Mouse (Mus musculus) lung, postnatal 0 days (tissue): Measurements from ENCODE around the gene Fam25c. TPM values are rescaled to one million over a fixed set of nuclear protein-coding genes. Genes with fewer than 3 reads are reported as not detected.

Experiments used
- ATAC-seq: fragments of 200-750 bp; cut with Nextera tagmentation; 2 replicates; pipeline ENCODE4 v1.8.0; 2017; ENCODE audit warnings: moderate library complexity
- DNase-seq: peaks from one replicate; pipeline ENCODE4 v3.0.0-alpha.2; 2016; ENCODE audit warnings: low spot score
- H3K27ac ChIP-seq: fragments of 300-500 bp; sonication (generic); 2 replicates; pipeline ENCODE4 v1.5.1; 2014; ENCODE audit warnings: antibody characterized with exemption, mild to moderate bottlenecking, low read length, mixed read lengths
- H3K27me3 ChIP-seq: fragments of 300-500 bp; sonication (generic); replicated peaks from 2 replicates; pipeline ENCODE4 v1.6.1; 2014; ENCODE audit warnings: low read length, mixed read lengths; ENCODE audit not compliant: insufficient read depth
- H3K36me3 ChIP-seq: fragments of 300-500 bp; sonication (generic); 2 replicates; pipeline ENCODE4 v1.6.1; 2014; ENCODE audit warnings: low read length, mixed read lengths; ENCODE audit not compliant: insufficient read depth
- H3K4me1 ChIP-seq: fragments of 300-500 bp; sonication (generic); 2 replicates; pipeline ENCODE4 v1.6.1; 2014; ENCODE audit warnings: antibody characterized with exemption, low read depth, low read length, mixed read lengths; ENCODE audit not compliant: insufficient read depth
- H3K4me2 ChIP-seq: fragments of 300-500 bp; sonication (generic); replicated peaks from 2 replicates; pipeline ENCODE4 v1.6.1; 2014; ENCODE audit warnings: low read depth, mild to moderate bottlenecking, low read length, moderate library complexity, mixed read lengths
- H3K4me3 ChIP-seq: fragments of 300-500 bp; sonication (generic); 2 replicates; pipeline ENCODE4 v1.5.1; 2014; ENCODE audit warnings: low read depth, low read length
- H3K9ac ChIP-seq: fragments of 300-500 bp; sonication (generic); replicated peaks from 2 replicates; pipeline ENCODE4 v1.6.1; 2014; ENCODE audit warnings: low read depth, mild to moderate bottlenecking
- H3K9me3 ChIP-seq: fragments of 300-500 bp; sonication (generic); 2 replicates; pipeline ENCODE4 v1.6.1; 2016; ENCODE audit warnings: low read length, mixed read lengths
- CTCF ChIP-seq: IDR thresholded peaks from 2 replicates; pipeline ENCODE4 v1.5.1; 2016; ENCODE audit warnings: antibody characterized with exemption, mild to moderate bottlenecking
- EP300 ChIP-seq: IDR thresholded peaks from 2 replicates; pipeline ENCODE4 v1.6.1; 2016; ENCODE audit warnings: antibody characterized with exemption, mild to moderate bottlenecking, control low read depth
- WGBS: fragments of 180-500 bp; shearing (Covaris S2); extraction: QIAGEN DNeasy Blood & Tissue Kit; methylation state at CpG from one replicate; pipeline ENCODE4 v1.1.7; 2014; 5-methylcytosine and 5-hydroxymethylcytosine counted together
- polyA plus RNA-seq: library from polyadenylated mRNA; unstranded; fragments of >200 nt; fragmentation: Nextera tagmentation; extraction: Ambion mirVana; gene quantifications from 2 replicates; pipeline ENCODE4 v1.2.1, GENCODE M21; 2015

Gene Fam25c
- polyA plus RNA-seq, 1 experiment from 2014 or later = 0.45 TPM

DNA sequence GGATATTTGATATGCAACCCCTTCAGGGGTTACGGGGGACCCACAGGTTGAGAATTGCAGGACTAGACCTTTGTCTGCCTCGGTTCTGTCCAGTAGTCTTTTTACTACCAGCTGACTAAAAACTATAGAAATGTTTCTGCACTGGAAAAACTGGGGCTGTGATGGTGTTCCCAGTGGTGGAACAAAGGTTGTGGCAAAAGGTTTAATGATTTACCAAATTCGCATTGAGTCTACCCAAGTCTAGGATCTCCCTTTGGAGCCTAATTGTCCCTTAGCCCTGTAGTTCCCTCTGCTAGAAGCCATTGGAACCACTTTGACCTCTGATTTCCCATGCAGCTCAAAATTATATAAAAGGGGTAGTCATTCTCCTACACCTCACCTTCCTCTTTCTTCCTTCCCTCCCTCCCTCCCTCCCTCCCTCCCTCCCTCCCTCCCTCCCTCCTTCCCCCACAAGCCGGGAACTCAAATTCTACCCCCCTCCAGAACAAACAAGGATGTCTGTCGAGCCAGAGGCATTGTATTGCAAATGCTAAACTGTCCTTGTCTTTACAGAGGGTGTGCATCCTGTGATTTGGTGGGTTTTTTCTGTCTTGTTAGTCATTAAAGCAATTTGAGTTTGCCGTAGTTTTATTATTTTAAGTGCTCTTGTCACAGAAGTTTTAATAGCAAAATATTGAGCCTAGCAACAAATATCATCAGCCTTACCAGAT is 42.7 kb downstream of the Fam25c start:
- no peak overlapping the region for H3K9ac ChIP-seq
- no peak overlapping the region for H3K27ac ChIP-seq
- ATAC-seq = no peak
- WGBS = 21% methylated on average over 5 of the region's 6 CpGs
- no peaks in the 10 kb centered on the region for H3K9me3 ChIP-seq
- H3K36me3 ChIP-seq = no peaks in the 10 kb centered on the region
- no peaks in the 10 kb centered on the region for H3K27me3 ChIP-seq
- H3K4me2 ChIP-seq = peak overlapping the region; percentile 65
- H3K4me3 ChIP-seq = peak overlapping the region; percentile 78
- no peak for TF ChIP-seq EP300
- no peak for TF ChIP-seq CTCF
- peaks cover 5% of the 10 kb centered on the region; the same call in 1 of the 2 replicates for H3K4me1 ChIP-seq
- peak; percentile 11 for DNase-seq

DNA sequence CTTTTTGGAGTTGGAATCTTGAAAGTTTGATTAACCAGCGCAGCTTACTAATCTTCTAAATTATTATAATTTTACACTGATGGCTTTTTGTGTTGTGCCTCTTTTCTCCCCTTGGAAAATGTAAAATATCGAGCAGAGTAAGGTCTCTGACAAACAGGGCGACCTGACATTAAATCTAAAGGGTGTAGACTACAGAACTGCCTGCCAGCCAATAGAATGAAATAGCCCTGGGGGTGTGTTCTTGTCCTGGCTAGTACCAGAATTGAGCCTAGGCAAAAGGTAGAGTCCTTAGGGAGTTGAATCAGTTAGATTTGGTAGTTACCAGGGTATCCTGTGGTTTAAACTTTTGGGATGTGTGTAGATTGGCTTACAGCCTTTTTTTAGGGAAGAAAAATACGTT is 43.5 kb downstream of the Fam25c start:
- peak overlapping the region; percentile 83 for H3K9ac ChIP-seq
- H3K4me2 ChIP-seq = peak overlapping the region; percentile 65
- 3% methylated on average over 4 of the region's 4 CpGs for WGBS
- H3K9me3 ChIP-seq = no peaks in the 10 kb centered on the region
- peaks cover 5% of the 10 kb centered on the region; the same call in 1 of the 2 replicates for H3K4me1 ChIP-seq
- H3K36me3 ChIP-seq = no peaks in the 10 kb centered on the region
- H3K27me3 ChIP-seq = no peaks in the 10 kb centered on the region
- H3K27ac ChIP-seq = peak overlapping the region; percentile 94
- peak; percentile 25 for DNase-seq
- peak overlapping the region; percentile 78 for H3K4me3 ChIP-seq
- TF ChIP-seq EP300 (no peak), CTCF (no peak)
- no peak for ATAC-seq

- Histone ChIP-seq H3K27me3 (no peaks in the 10 kb centered on the region), H3K4me3 (peak overlapping the region; percentile 78), H3K9me3 (no peaks in the 10 kb centered on the region), H3K36me3 (no peaks in the 10 kb centered on the region), H3K9ac (peak overlapping the region; percentile 83), H3K4me2 (peak overlapping the region; percentile 65), H3K4me1 (peaks cover 5% of the 10 kb centered on the region; the same call in 1 of the 2 replicates), H3K27ac (peak overlapping the region; percentile 94)
- peak; percentile 64 for DNase-seq
- ATAC-seq = peak; percentile 13
- TF ChIP-seq CTCF = no peak
- 2% methylated on average over 38 of the region's 47 CpGs for WGBS
Measured at GRCm38 (mm10) chr14:34311021-34311631, 44.1 kb downstream of the Fam25c start.

DNA sequence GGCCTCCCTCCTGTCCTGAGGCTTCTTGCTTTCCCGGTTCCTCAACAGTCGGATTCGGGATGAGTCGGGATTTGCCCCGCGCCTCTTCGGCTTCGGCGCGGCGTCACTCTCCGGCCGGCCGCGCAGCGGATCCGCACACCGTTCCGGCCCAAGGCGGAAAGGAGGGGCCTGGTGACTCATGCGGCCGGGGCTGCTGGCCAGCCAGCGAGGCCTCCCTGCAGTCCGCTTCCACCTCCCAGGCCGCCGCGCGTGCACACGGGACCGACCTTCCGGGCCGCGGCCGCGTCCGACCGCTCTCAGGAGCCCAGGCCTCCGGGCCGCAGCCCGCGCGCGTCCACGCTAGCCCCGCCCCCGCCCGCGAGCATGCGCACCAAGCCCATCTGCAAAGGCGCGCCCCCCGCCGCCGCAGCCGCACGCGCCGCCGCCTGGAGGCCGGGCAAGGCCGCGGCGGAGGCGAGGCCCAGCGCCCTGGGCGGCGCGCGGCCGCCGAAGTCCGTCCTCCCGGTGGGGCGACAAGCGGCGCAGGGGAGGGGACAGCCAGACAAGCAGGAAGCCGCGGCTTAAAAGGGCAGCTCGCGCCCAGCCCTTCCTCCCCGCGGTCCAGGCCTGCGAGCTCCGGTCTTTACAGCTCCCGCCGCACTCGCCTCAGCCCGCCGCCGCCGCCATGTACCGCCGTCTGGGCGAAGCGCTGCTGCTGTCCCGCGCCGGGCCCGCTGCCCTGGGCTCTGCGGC is 44.8 kb downstream of the Fam25c start, which contains the start of the genes Shld2 and Glud1:
Gene Shld2 (minus strand): TSS at position 260 of the 732 bp plus-strand sequence.
Gene Glud1 (plus strand): TSS at position 494 of the 732 bp plus-strand sequence.
- WGBS = 3% methylated on average over 49 of the region's 100 CpGs
- H3K4me1 ChIP-seq = peaks cover 5% of the 10 kb centered on the region; the same call in 1 of the 2 replicates
- peak within 1 kb of the TSS; percentile 83 for H3K9ac ChIP-seq

GRCm38 (mm10) chr14:34309907-34310233 is 45.4 kb downstream of the Fam25c start:
- H3K4me2 ChIP-seq = peak overlapping the region; percentile 65
- H3K27ac ChIP-seq = peak overlapping the region; percentile 94
- H3K27me3 ChIP-seq = no peaks in the 10 kb centered on the region
- peaks cover 2% of the 10 kb centered on the region; the same call in 1 of the 2 replicates for H3K4me1 ChIP-seq
- no peaks in the 10 kb centered on the region for H3K9me3 ChIP-seq
- no peak for ATAC-seq
- 2% methylated on average over 5 of the region's 5 CpGs for WGBS
- H3K4me3 ChIP-seq = peak overlapping the region; percentile 78
- no peak for DNase-seq
- H3K9ac ChIP-seq = peak overlapping the region; percentile 64
- no peaks in the 10 kb centered on the region for H3K36me3 ChIP-seq
- TF ChIP-seq EP300 = no peak
- TF ChIP-seq CTCF = no peak

More for the DNA sequence above, 44.8 kb downstream of the Fam25c start, which contains the start of the genes Shld2 and Glud1:
- Histone ChIP-seq H3K36me3 (no peaks in the 10 kb centered on the region), H3K27me3 (no peaks in the 10 kb centered on the region), H3K27ac (peak within 1 kb of the TSS; percentile 94), H3K4me2 (peak within 1 kb of the TSS; percentile 65), H3K9me3 (no peaks in the 10 kb centered on the region), H3K4me3 (peak within 1 kb of the TSS; percentile 78)
- DNase-seq = peak; percentile 98
- TF ChIP-seq EP300 (no peak), CTCF (peak; percentile 24; the same call in 1 of the 2 replicates)
- ATAC-seq = peak; percentile 97

GRCm38 (mm10) chr14:34309266-34309665 is 46.0 kb downstream of the Fam25c start:
- no peak for DNase-seq
- Histone ChIP-seq H3K27ac (no peak overlapping the region), H3K36me3 (no peaks in the 10 kb centered on the region), H3K4me2 (no peak overlapping the region), H3K4me1 (no peaks in the 10 kb centered on the region; the same call in 1 of the 2 replicates), H3K9ac (no peak overlapping the region), H3K9me3 (no peaks in the 10 kb centered on the region), H3K4me3 (no peak overlapping the region), H3K27me3 (no peaks in the 10 kb centered on the region)
- 85% methylated on average over 4 of the region's 4 CpGs for WGBS
- ATAC-seq = no peak
- TF ChIP-seq EP300 (no peak), CTCF (no peak)
